Mouse (Mus musculus) embryonic facial prominence, embryonic 15.5 days (tissue): Measurements from ENCODE around the gene Map2k7. TPM values are rescaled to one million over a fixed set of nuclear protein-coding genes. Genes with fewer than 3 reads are reported as not detected.

Experiments
- ATAC-seq: fragments of 200-750 bp; cut with Nextera tagmentation; 2 replicates; pipeline ENCODE4 v1.8.0; 2017; ENCODE audit warnings: low read depth, moderate TSS enrichment; ENCODE audit not compliant: insufficient number of reproducible peaks, low FRiP score, low TSS enrichment
- H3K27ac ChIP-seq: fragments of 300-500 bp; sonication (generic); replicated peaks from 2 replicates; pipeline ENCODE4 v1.5.1; 2015; ENCODE audit warnings: mild to moderate bottlenecking, inconsistent platforms
- H3K27me3 ChIP-seq: fragments of 300-500 bp; sonication (generic); 2 replicates; pipeline ENCODE4 v1.6.1; 2015; ENCODE audit warnings: inconsistent platforms
- H3K36me3 ChIP-seq: fragments of 300-500 bp; sonication (generic); 2 replicates; pipeline ENCODE4 v1.6.1; 2015; ENCODE audit warnings: mild to moderate bottlenecking, inconsistent platforms
- H3K4me1 ChIP-seq: fragments of 300-500 bp; sonication (generic); 2 replicates; pipeline ENCODE4 v1.6.1; 2015; ENCODE audit warnings: inconsistent platforms
- H3K4me2 ChIP-seq: fragments of 300-500 bp; sonication (generic); replicated peaks from 2 replicates; pipeline ENCODE4 v1.6.1; 2015; ENCODE audit warnings: mild to moderate bottlenecking, inconsistent platforms
- H3K4me3 ChIP-seq: fragments of 300-500 bp; sonication (generic); replicated peaks from 2 replicates; pipeline ENCODE4 v1.5.1; 2015; ENCODE audit warnings: mild to moderate bottlenecking, inconsistent platforms
- H3K9ac ChIP-seq: fragments of 300-500 bp; sonication (generic); 2 replicates; pipeline ENCODE4 v1.6.1; 2015; ENCODE audit warnings: inconsistent platforms
- H3K9me3 ChIP-seq: fragments of 300-500 bp; sonication (generic); replicated peaks from 2 replicates; pipeline ENCODE4 v1.6.1; 2016; ENCODE audit warnings: inconsistent platforms
- WGBS: fragments of 180-500 bp; shearing (Covaris S2); methylation state at CpG from one replicate; pipeline ENCODE4 v1.1.7; 2015; 5-methylcytosine and 5-hydroxymethylcytosine counted together
- polyA plus RNA-seq: library from polyadenylated mRNA; unstranded; fragments of >200 nt; fragmentation: Nextera tagmentation; extraction: Ambion mirVana; gene quantifications from 2 replicates; pipeline ENCODE4 v1.2.1, GENCODE M21; 2015

The Map2k7 gene
- 31.8 and 34.2 TPM in 2 replicates for polyA plus RNA-seq

- Histone ChIP-seq H3K4me1 (peaks cover 26% of the 10 kb centered on the region), H3K4me2 (peak within 1 kb of the TSS; percentile 72), H3K9me3 (no peaks in the 10 kb centered on the region), H3K27me3 (no peaks in the 10 kb centered on the region), H3K27ac (peak within 1 kb of the TSS; percentile 96), H3K4me3 (peak within 1 kb of the TSS; percentile 65), H3K36me3 (peaks cover 27% of the 10 kb centered on the region), H3K9ac (peak within 1 kb of the TSS; percentile 70)
- ATAC-seq, result peak; percentile 96
- under 1% methylated on average over 71 of the region's 71 CpGs for WGBS
Observed at GRCm38 (mm10) chr8:4238434-4239192, at the start of gene Map2k7, which contains the start of gene Gm49320. Gene Map2k7 (plus strand): TSS chr8:4238740. Gene Gm49320 (plus strand): TSS chr8:4238865.

- Histone ChIP-seq H3K4me2 (no peak overlapping the region), H3K27ac (no peak overlapping the region), H3K9me3 (no peaks in the 10 kb centered on the region), H3K27me3 (no peaks in the 10 kb centered on the region), H3K36me3 (peaks cover 30% of the 10 kb centered on the region), H3K9ac (no peak overlapping the region), H3K4me1 (peaks cover 16% of the 10 kb centered on the region), H3K4me3 (no peak overlapping the region)
- WGBS, result 21% methylated on average over 3 of the region's 3 CpGs
- ATAC-seq, result no peak
Observed at GRCm38 (mm10) chr8:4189031-4189722, 49.4 kb upstream of the Map2k7 start.

GRCm38 (mm10) chr8:4192305-4192704 lies 46.2 kb upstream of the Map2k7 start:
- Histone ChIP-seq H3K27me3 (no peaks in the 10 kb centered on the region), H3K9me3 (no peaks in the 10 kb centered on the region), H3K4me2 (no peak overlapping the region), H3K36me3 (peaks cover 9% of the 10 kb centered on the region), H3K9ac (no peak overlapping the region), H3K27ac (peak overlapping the region; percentile 34; the same call in 1 of the 2 replicates), H3K4me3 (no peak overlapping the region), H3K4me1 (peaks cover 16% of the 10 kb centered on the region)
- no peak for ATAC-seq
- 54% methylated on average over 5 of the region's 5 CpGs for WGBS

- Histone ChIP-seq H3K9me3 (no peaks in the 10 kb centered on the region), H3K4me3 (no peak overlapping the region), H3K27me3 (no peaks in the 10 kb centered on the region), H3K36me3 (peaks cover 3% of the 10 kb centered on the region; the same call in 1 of the 2 replicates), H3K9ac (no peak overlapping the region), H3K4me2 (peak overlapping the region; percentile 8; the same call in 1 of the 2 replicates), H3K4me1 (peaks cover 16% of the 10 kb centered on the region), H3K27ac (peak overlapping the region; percentile 34; the same call in 1 of the 2 replicates)
- 13% methylated on average over 18 of the region's 18 CpGs for WGBS
- peak; percentile 71 for ATAC-seq
Observed at GRCm38 (mm10) chr8:4192807-4193587, 45.5 kb upstream of the Map2k7 start.

- H3K9ac ChIP-seq, result no peak overlapping the region
- H3K27ac ChIP-seq, result no peak overlapping the region
- H3K4me1 ChIP-seq, result peaks cover 16% of the 10 kb centered on the region
- H3K36me3 ChIP-seq, result peaks cover 4% of the 10 kb centered on the region; the same call in 1 of the 2 replicates
- H3K27me3 ChIP-seq, result no peaks in the 10 kb centered on the region
- WGBS, result 60% methylated on average over 7 of the region's 7 CpGs
- no peak for ATAC-seq
- H3K9me3 ChIP-seq, result no peaks in the 10 kb centered on the region
- peak overlapping the region; percentile 8; the same call in 1 of the 2 replicates for H3K4me2 ChIP-seq
- no peak overlapping the region for H3K4me3 ChIP-seq
Observed at GRCm38 (mm10) chr8:4193588-4193894, 45.0 kb upstream of the Map2k7 start.

GRCm38 (mm10) chr8:4201321-4201720 lies 37.2 kb upstream of the Map2k7 start:
- Histone ChIP-seq H3K4me1 (0 out of 2 replicates have a peak, but pooled peaks cover 3% of the 10 kb centered on the region), H3K4me3 (no peak overlapping the region), H3K9ac (no peak overlapping the region), H3K36me3 (peaks cover 22% of the 10 kb centered on the region; the same call in 1 of the 2 replicates), H3K4me2 (no peak overlapping the region), H3K27me3 (peaks cover 25% of the 10 kb centered on the region), H3K9me3 (no peaks in the 10 kb centered on the region), H3K27ac (no peak overlapping the region)
- 59% methylated on average over 2 of the region's 2 CpGs for WGBS
- no peak; the same call in 1 of the 2 replicates for ATAC-seq

GRCm38 (mm10) chr8:4205246-4206123 lies 33.1 kb upstream of the Map2k7 start:
- no peak for ATAC-seq
- Histone ChIP-seq H3K4me1 (peaks cover 9% of the 10 kb centered on the region), H3K36me3 (0 out of 2 replicates have a peak, but pooled peaks cover 15% of the 10 kb centered on the region), H3K4me3 (no peak overlapping the region), H3K9ac (no peak overlapping the region), H3K9me3 (no peaks in the 10 kb centered on the region), H3K27me3 (peaks cover 28% of the 10 kb centered on the region), H3K4me2 (no peak overlapping the region), H3K27ac (no peak overlapping the region)
- WGBS, result 33% methylated on average over 38 of the region's 38 CpGs

- Histone ChIP-seq H3K4me1 (peaks cover 9% of the 10 kb centered on the region), H3K9ac (no peak overlapping the region), H3K9me3 (no peaks in the 10 kb centered on the region), H3K27me3 (peaks cover 28% of the 10 kb centered on the region), H3K27ac (no peak overlapping the region), H3K4me3 (no peak overlapping the region), H3K4me2 (no peak overlapping the region), H3K36me3 (0 out of 2 replicates have a peak, but pooled peaks cover 15% of the 10 kb centered on the region)
- ATAC-seq, result peak; percentile 31; the same call in 1 of the 2 replicates
- whole genome bisulfite sequencing, result 27% methylated on average over 44 of the region's 44 CpGs
Observed at GRCm38 (mm10) chr8:4206182-4207015, 32.1 kb upstream of the Map2k7 start.

GRCm38 (mm10) chr8:4207016-4207350 lies 31.6 kb upstream of the Map2k7 start:
- no peak overlapping the region for H3K27ac ChIP-seq
- H3K9ac ChIP-seq, result no peak overlapping the region
- no peak overlapping the region for H3K4me3 ChIP-seq
- ATAC-seq, result no peak
- WGBS, result 74% methylated on average over 2 of the region's 2 CpGs
- H3K9me3 ChIP-seq, result no peaks in the 10 kb centered on the region
- no peak overlapping the region for H3K4me2 ChIP-seq
- H3K27me3 ChIP-seq, result peaks cover 28% of the 10 kb centered on the region
- H3K4me1 ChIP-seq, result peaks cover 9% of the 10 kb centered on the region
- H3K36me3 ChIP-seq, result 0 out of 2 replicates have a peak, but pooled peaks cover 15% of the 10 kb centered on the region

GRCm38 (mm10) chr8:4211097-4211496 lies 27.4 kb upstream of the Map2k7 start:
- Histone ChIP-seq H3K4me1 (peaks cover 31% of the 10 kb centered on the region), H3K9ac (no peak overlapping the region), H3K4me3 (no peak overlapping the region), H3K27ac (no peak overlapping the region), H3K4me2 (no peak overlapping the region), H3K9me3 (no peaks in the 10 kb centered on the region), H3K27me3 (peaks cover 26% of the 10 kb centered on the region), H3K36me3 (0 out of 2 replicates have a peak, but pooled peaks cover 4% of the 10 kb centered on the region)
- 76% methylated on average over 6 of the region's 6 CpGs for WGBS
- no peak for ATAC-seq
